Mouse (Mus musculus) forebrain, postnatal 0 days (tissue): ENCODE data around the gene Iqce. TPM values are rescaled to one million over a fixed set of nuclear protein-coding genes. Genes with fewer than 3 reads are reported as not detected.
"Not testable (repeated sequence)": the region's sequence is repeated elsewhere in the genome, so short reads cannot be mapped to it uniquely, and the experiment has no call there.

Experiments used
- ATAC-seq: fragments of 200-750 bp; cut with Nextera tagmentation; 2 replicates; pipeline ENCODE4 v1.8.0; 2017; ENCODE audit warnings: mild to moderate bottlenecking, moderate library complexity
- DNase-seq: peaks from one replicate; pipeline ENCODE4 v3.0.0-alpha.2; 2015
- H3K27ac ChIP-seq: fragments of 300-500 bp; sonication (generic); 2 replicates; pipeline ENCODE4 v1.5.1; 2014; ENCODE audit warnings: low read depth, mild to moderate bottlenecking, antibody characterized with exemption, low read length, moderate library complexity, mixed read lengths
- H3K27me3 ChIP-seq: fragments of 300-500 bp; sonication (generic); 2 replicates; pipeline ENCODE4 v1.6.1; 2014; ENCODE audit warnings: mild to moderate bottlenecking, low read length, mixed read lengths; ENCODE audit not compliant: insufficient read depth
- H3K36me3 ChIP-seq: fragments of 300-500 bp; sonication (generic); 2 replicates; pipeline ENCODE4 v1.6.1; 2014; ENCODE audit warnings: mild to moderate bottlenecking, moderate library complexity; ENCODE audit not compliant: insufficient read depth
- H3K4me1 ChIP-seq: fragments of 300-500 bp; sonication (generic); 2 replicates; pipeline ENCODE4 v1.6.1; 2014; ENCODE audit warnings: antibody characterized with exemption; ENCODE audit not compliant: insufficient read depth
- H3K4me2 ChIP-seq: fragments of 300-500 bp; sonication (generic); 2 replicates; pipeline ENCODE4 v1.6.1; 2014; ENCODE audit warnings: low read depth, mild to moderate bottlenecking, moderate library complexity
- H3K4me3 ChIP-seq: fragments of 300-500 bp; sonication (generic); 2 replicates; pipeline ENCODE4 v1.5.1; 2014; ENCODE audit warnings: low read depth, low read length, mixed read lengths
- H3K9ac ChIP-seq: fragments of 300-500 bp; sonication (generic); 2 replicates; pipeline ENCODE4 v1.6.1; 2014; ENCODE audit warnings: mild to moderate bottlenecking
- H3K9me3 ChIP-seq: fragments of 300-500 bp; sonication (generic); 2 replicates; pipeline ENCODE4 v1.6.1; 2016; ENCODE audit warnings: low read length
- CTCF ChIP-seq: sonication (generic); IDR thresholded peaks from 2 replicates; pipeline ENCODE4 v1.5.1; 2016; ENCODE audit warnings: antibody characterized with exemption, control low read depth, low read depth
- WGBS: fragments of 180-500 bp; shearing (Covaris S2); extraction: QIAGEN DNeasy Blood & Tissue Kit; methylation state at CpG from one replicate; pipeline ENCODE4 v1.1.7; 2014; 5-methylcytosine and 5-hydroxymethylcytosine counted together
- polyA plus RNA-seq: library from polyadenylated mRNA; unstranded; fragments of >200 nt; fragmentation: Nextera tagmentation; extraction: Ambion mirVana; gene quantifications from 2 replicates; pipeline ENCODE4 v1.2.1, GENCODE M21; 2015
- total RNA-seq: library from RNA; depleted of rRNA; stranded (reverse); fragments of >200 nt; gene quantifications from 2 replicates; pipeline ENCODE4 v1.2.3, GENCODE M21; 2014

Iqce gene
- total and polyA plus RNA-seq, 2 experiments from 2014 or later, result 27.1 to 30.6 TPM

DNA sequence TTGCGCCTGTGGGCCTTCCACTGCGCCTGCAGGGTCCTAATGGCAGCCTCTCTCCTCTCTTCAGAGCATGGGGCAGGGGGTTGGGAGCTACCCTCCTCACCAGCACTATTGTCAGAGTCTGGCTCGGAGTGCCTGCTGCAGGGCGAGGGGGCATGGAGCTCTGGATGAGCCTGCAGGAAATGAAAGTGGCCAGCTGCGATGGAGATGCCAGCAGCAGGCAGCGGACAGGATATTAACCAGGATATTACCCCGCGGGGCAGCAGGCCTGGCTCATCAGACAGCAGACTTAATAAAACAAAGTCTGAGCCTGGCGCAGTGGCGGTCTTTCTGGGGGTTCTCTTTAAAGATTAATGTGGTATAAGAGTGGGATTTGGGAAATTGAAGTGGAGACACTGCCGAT is 27.1 kb downstream of the Iqce start:
- H3K4me1 ChIP-seq, result no peaks in the 10 kb centered on the region
- H3K4me3 ChIP-seq, result no peak overlapping the region
- ATAC-seq (no peak), DNase-seq (no peak)
- WGBS, result 75% methylated on average over 11 of the region's 11 CpGs
- H3K36me3 ChIP-seq, result peaks cover 66% of the 10 kb centered on the region
- H3K9me3 ChIP-seq, result no peaks in the 10 kb centered on the region
- no peak overlapping the region for H3K27ac ChIP-seq
- TF ChIP-seq CTCF, result no peak
- no peak overlapping the region for H3K4me2 ChIP-seq
- H3K27me3 ChIP-seq, result no peaks in the 10 kb centered on the region
- no peak overlapping the region for H3K9ac ChIP-seq

DNA sequence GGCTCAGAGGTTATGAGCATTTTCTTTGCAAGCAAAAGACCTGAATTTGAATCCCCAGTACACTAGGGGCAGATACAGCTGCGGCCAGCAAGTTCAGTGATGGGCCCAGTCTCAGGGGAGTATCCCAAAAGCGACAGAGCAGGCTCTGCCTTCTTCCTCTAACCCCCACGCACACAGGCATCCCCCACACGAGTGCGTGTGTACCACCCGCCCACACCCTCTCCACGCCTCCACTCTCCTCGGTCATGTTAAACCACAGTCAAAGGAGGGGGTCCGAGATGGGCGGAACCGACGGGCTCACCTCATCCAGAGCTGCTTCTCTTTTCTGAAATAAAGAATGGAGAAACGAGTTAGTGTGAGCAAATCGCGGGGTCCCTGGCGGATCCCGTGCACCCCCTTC is 28.1 kb downstream of the Iqce start:
- Histone ChIP-seq H3K4me2 (no peak overlapping the region), H3K36me3 (peaks cover 71% of the 10 kb centered on the region), H3K9ac (no peak overlapping the region), H3K27ac (no peak overlapping the region), H3K27me3 (no peaks in the 10 kb centered on the region), H3K9me3 (no peaks in the 10 kb centered on the region), H3K4me3 (no peak overlapping the region), H3K4me1 (no peaks in the 10 kb centered on the region)
- DNase-seq, result no peak
- TF ChIP-seq CTCF, result no peak
- ATAC-seq, result no peak
- WGBS, result 85% methylated on average over 17 of the region's 17 CpGs

DNA sequence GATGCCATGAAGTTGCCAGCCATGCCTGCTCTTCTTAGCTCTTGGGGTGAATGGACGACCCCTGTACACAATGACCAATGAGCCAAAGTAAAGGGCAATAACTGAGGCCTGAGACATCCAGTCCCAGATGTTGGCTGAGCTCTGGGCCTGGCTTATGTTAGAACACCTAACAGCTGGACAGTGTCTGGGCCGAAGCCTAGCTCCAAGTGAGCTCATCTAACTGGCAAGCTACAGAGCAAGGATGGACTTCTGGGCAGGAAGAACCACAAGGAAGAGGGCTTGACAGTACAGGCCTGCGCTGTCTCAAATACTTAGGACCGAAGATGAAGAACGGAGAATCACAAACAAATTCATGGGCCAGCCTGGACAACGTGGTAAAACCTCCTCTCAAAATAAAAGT is 29.6 kb downstream of the Iqce start:
- DNase-seq, H3K4me3 ChIP-seq, ATAC-seq, H3K4me2 ChIP-seq, H3K9me3 ChIP-seq, H3K27me3 ChIP-seq, H3K9ac ChIP-seq, H3K4me1 ChIP-seq: not testable (repeated sequence)
- H3K27ac ChIP-seq, result 0 out of 2 replicates have a peak overlapping the region, but pooled peaks have one; percentile 29
- H3K36me3 ChIP-seq, result peaks cover 65% of the 10 kb centered on the region
- 96% methylated on average over 6 of the region's 6 CpGs for WGBS

DNA sequence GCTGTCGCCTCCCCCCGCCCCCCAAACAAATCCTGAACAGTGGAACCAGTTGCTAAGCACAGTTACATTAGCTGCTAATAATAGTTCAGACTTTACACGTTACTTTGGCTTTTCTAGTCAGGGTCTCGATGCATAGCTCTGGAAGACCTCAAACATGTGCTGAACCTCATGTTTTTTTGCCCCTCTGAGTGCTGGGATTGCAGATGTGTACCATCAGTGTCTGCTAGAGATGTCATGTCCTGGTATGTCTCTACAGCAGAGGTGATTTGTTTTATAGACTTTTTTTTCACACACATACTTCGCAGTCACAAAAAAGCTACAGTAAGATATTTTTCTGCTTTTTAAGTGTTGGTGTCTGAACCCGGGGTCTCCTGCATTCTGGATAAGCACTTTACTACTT is 30.1 kb downstream of the Iqce start:
- no peak for TF ChIP-seq CTCF
- Histone ChIP-seq H3K27me3 (no peaks in the 10 kb centered on the region), H3K36me3 (peaks cover 65% of the 10 kb centered on the region), H3K9ac (no peak overlapping the region), H3K9me3 (no peaks in the 10 kb centered on the region), H3K4me1 (no peaks in the 10 kb centered on the region), H3K4me3 (no peak overlapping the region), H3K4me2 (no peak overlapping the region), H3K27ac (peak overlapping the region; percentile 29; the same call in 1 of the 2 replicates)
- WGBS, result 90% methylated on average over 6 of the region's 6 CpGs
- ATAC-seq (peak; percentile 16; the same call in 1 of the 2 replicates), DNase-seq (no peak)

DNA sequence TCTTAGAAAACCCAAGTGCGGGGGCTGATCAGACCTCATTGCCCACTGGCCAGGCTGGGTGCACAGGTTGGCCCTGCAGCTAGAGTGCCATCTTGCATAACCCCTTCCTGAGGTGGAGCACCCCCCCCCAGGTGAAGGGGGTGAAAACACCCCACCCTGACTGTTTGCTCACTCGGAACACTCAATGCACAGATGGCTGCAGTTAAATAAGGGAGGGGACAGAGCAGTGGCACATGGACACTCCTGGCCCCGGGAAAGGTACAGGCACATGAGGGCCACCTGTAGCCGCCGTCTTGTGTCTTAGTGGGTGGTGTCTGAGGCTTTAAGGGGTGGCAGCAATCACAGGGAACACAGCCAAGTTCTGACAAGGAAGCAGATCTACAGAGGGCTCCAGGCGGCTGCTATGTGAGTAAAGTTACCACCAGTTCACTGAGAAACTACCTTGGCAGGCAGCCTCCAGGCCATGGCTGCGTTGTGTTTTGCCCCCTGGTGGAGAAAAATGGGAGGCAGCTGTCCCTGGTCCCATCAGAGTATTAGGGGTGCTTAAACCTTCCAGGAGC is 38.5 kb downstream of the Iqce start:
- peaks cover 11% of the 10 kb centered on the region; the same call in 1 of the 2 replicates for H3K4me1 ChIP-seq
- peak; percentile 72 for DNase-seq

DNA sequence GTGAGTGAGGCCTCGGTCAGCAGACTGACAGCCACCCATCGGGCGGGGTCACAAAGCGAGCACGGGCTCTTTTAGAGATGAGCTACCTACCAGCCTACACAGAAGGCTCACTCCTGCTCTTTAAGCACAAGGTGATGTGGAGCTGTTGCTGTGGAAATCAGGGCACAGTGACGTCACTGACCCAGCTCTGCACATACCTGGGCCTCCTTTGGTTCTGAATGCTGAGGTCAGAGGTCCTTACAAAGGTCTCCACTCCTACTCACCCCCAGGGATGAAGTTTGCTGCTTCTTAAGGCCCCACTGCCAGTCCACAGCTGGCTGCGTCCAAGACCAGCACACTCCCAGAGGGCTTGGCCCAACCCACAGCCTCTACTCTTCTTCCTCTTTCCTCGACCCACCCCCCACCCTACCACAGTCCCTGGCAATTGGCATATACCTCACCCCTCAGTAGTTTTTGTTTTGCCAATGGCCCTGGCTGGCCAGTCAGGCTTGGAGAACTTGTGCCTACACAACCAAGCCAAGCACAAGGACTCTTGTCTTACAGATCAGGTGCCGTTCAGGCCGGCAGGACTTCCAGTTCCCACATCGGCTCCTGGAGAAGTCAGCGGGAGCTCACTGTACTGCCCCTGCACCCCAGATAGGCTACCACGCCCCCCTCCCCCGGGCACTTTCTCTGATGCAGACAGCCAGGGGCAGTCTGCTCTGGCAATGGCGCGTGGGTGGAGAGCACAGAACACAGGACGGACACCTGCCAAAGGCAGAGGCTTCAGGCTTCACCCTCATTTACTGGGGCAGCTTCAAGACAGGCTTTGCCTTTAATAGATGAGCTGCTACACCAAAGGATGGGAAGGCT is 39.2 kb downstream of the Iqce start:
- ATAC-seq (no peak), DNase-seq (no peak)
- Histone ChIP-seq H3K4me1 (peaks cover 11% of the 10 kb centered on the region; the same call in 1 of the 2 replicates), H3K4me3 (no peak overlapping the region), H3K9me3 (no peaks in the 10 kb centered on the region), H3K9ac (no peak overlapping the region), H3K27me3 (no peaks in the 10 kb centered on the region), H3K36me3 (peaks cover 17% of the 10 kb centered on the region; the same call in 1 of the 2 replicates), H3K27ac (peak overlapping the region; percentile 29; the same call in 1 of the 2 replicates), H3K4me2 (no peak overlapping the region)
- TF ChIP-seq CTCF, result no peak
- 50% methylated on average over 17 of the region's 17 CpGs for WGBS

More for the DNA sequence above, 38.5 kb downstream of the Iqce start:
- peak; percentile 79 for TF ChIP-seq CTCF
- Histone ChIP-seq H3K4me3 (no peak overlapping the region), H3K27me3 (no peaks in the 10 kb centered on the region), H3K9me3 (no peaks in the 10 kb centered on the region), H3K4me2 (no peak overlapping the region), H3K9ac (no peak overlapping the region), H3K27ac (no peak overlapping the region), H3K36me3 (peaks cover 17% of the 10 kb centered on the region)
- ATAC-seq, result peak; percentile 10; the same call in 1 of the 2 replicates
- WGBS, result 32% methylated on average over 7 of the region's 7 CpGs
